Mouse (Mus musculus): Measurements from ENCODE around the gene Klra9. TPM values are rescaled to one million over a fixed set of nuclear protein-coding genes. Genes with fewer than 3 reads are reported as not detected.
"Not testable (repeated sequence)": the region's sequence is repeated elsewhere in the genome, so short reads cannot be mapped to it uniquely, and the experiment has no call there.

Gene Klra9
- total RNA-seq (2021): not detected
- long read RNA-seq: 0 reads

- not testable (repeated sequence) for DNase-seq (ENCODE audit: low spot score in 2 of 2)
These were observed at the start of gene Klra9 for GRCm38 (mm10) chr6:130193012-130193411. TSS of gene Klra9 (minus strand) at chr6:130193112.

GRCm38 (mm10) chr6:130237536-130237935, 44.6 kb upstream of the Klra9 start:
- no peak for DNase-seq (ENCODE audit: low spot score in 2 of 2)

DNA sequence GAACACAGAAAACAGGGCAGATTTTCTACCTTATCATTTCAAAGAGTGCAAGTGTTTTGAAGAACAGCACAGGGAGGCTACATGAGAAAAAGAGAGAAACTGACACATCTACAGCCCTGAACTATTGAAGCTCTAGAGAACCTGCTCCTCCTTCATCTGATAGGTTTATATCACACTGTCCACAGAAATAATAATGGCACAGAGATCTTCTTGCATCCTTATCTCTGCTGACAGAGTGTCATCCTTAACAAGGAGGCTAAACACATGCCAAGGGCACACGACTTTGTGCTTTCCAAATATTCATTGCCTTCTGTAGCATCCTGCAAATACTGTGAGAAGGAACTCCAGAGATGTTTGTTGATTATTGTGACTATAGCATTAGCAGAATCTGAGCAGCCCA, 43.7 kb upstream of the Klra9 start:
- no peak for DNase-seq (ENCODE audit: low spot score in 2 of 2)

DNA sequence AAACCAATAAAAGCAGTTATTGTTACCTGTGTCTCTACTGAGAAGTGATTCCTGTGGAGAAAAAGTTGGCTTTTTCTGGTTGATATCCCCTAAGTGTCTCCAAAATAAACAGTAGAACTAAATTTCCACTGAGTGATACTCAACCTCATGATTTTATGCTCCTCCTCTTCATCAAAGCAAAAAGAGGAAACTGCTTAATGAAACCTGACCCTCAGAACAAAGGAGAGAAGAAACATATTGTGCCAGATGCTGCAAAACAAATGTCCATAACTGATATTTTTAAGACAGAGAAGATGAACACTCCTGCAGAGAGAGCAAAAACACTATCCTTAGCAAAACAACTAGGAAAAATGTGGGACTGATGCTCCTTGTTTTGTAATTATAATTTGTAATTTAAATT, 40.3 kb upstream of the Klra9 start, which contains the start of gene Klra7:
Klra7 (minus strand) TSS at position 101 of the 400 bp plus-strand sequence.
- no peak for DNase-seq (ENCODE audit: low spot score in 2 of 2)

- not testable (repeated sequence) for DNase-seq (ENCODE audit: low spot score in 2 of 2)
These were observed 4.5 kb upstream of the Klra9 start for GRCm38 (mm10) chr6:130197453-130197852.

DNA sequence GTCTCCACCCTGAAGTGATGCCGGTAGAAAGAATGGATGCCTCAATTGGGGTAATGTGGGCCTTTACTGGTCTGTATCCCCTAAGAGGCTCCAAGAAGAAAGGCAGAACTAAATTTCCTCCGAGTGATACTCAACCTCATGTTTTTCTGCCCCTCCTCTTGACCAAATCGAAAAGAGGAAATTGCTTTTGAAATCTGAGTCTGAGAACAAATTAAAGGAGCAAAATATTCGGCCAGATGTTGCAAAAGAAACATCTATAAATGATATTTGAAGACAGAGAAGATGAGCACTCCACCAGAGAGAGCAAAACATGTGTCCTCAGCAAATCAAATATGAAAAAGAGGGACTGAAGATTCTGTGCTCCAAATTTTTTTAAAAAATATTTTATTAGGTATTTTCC, 63.1 kb downstream of the Klra9 start, which contains the start of gene Klra8:
Klra8 (minus strand) TSS at position 101 of the 400 bp plus-strand sequence.
- DNase-seq (ENCODE audit: low spot score in 2 of 2): not testable (repeated sequence)

Other genes starting within 250 kb of the Klra9 start
- gene Klra6, start 166.2 kb downstream of the Klra9 start, total RNA-seq (2021): not detected
- gene Klra4, start 125.8 kb downstream of the Klra9 start, total RNA-seq (2021): not detected
- gene Klra8, start 63.2 kb downstream of the Klra9 start, total RNA-seq (2021): not detected
- not detected for gene Klra7, start 40.2 kb upstream of the Klra9 start, total RNA-seq (2021)
- not detected for gene Klra10, start 88.8 kb upstream of the Klra9 start, total RNA-seq (2021)
- not detected for gene Klra3, start 144.5 kb upstream of the Klra9 start, total RNA-seq (2021)
- gene Klra1, start 193.8 kb upstream of the Klra9 start, total RNA-seq (2021): not detected

All from layer of hippocampus, postnatal 10 days (tissue).